Mouse (Mus musculus) inflammation-experienced regulatory T-cells (primary cell): ENCODE measurements around the gene Wdr59. TPM values are rescaled to one million over a fixed set of nuclear protein-coding genes. Genes with fewer than 3 reads are reported as not detected.

Experiments used
- polyA plus RNA-seq, 2 experiments: library from polyadenylated mRNA; unstranded; fragments of 100-300 nt; shearing (Covaris generic); gene quantifications; one replicate each; pipeline ENCODE4 v1.2.1; 2017

Gene Wdr59
- polyA plus RNA-seq, result 10 to 100 TPM in 1 of 2 experiments, 1 to 10 TPM in 1; 4.8 to 11.2 TPM

GRCm38 (mm10) chr8:111521713-111522429, at the start of gene Wdr59:
TSS of gene Wdr59 (minus strand) at chr8:111522092.

GRCm38 (mm10) chr8:111536031-111536977, 14.4 kb upstream of the Wdr59 start, which contains the start of gene Znrf1:
TSS of gene Znrf1 (plus strand) at chr8:111536097.

Other genes with a start within 250 kb of the Wdr59 start
- 10 to 100 TPM; 33.4 to 43.1 TPM for gene Rfwd3, start 221.9 kb downstream of the Wdr59 start, polyA plus RNA-seq
- 1 to 10 TPM; 3.7 to 4.5 TPM for gene Mlkl, start 183.9 kb downstream of the Wdr59 start, polyA plus RNA-seq
- not detected for gene Fa2h, start 128.3 kb downstream of the Wdr59 start, polyA plus RNA-seq
- gene Znrf1, start 14.0 kb upstream of the Wdr59 start, polyA plus RNA-seq, result 100 to 1,000 TPM; 160 to 291 TPM
- gene Ldhd, start 108.3 kb upstream of the Wdr59 start, polyA plus RNA-seq, result 1 to 10 TPM; 1.1 to 2.0 TPM
- 10 to 100 TPM; 39.3 to 42.1 TPM for gene Zfp1, start 121.3 kb upstream of the Wdr59 start, polyA plus RNA-seq
- 1 to 10 TPM in 1 of 2 experiments, not detected in 1; 1.5 TPM for gene Ctrb1, start 168.9 kb upstream of the Wdr59 start, polyA plus RNA-seq
- 1 to 10 TPM; 2.3 to 9.2 TPM for gene Bcar1, start 221.7 kb upstream of the Wdr59 start, polyA plus RNA-seq